Mouse (Mus musculus): ENCODE results near the gene Rbfox2.
"Not testable (repeated sequence)": the region's sequence is repeated elsewhere in the genome, so short reads cannot be mapped to it uniquely, and the experiment has no call there.

The Rbfox2 gene

GRCm38 (mm10) chr15:77269496-77269895 lies 37.3 kb downstream of the Rbfox2 start:
- DNase-seq = not testable (repeated sequence)

GRCm38 (mm10) chr15:77268415-77268814 lies 38.4 kb downstream of the Rbfox2 start:
- no peak for DNase-seq

- no peak for DNase-seq
Measured at GRCm38 (mm10) chr15:77265318-77265717, 41.5 kb downstream of the Rbfox2 start.

GRCm38 (mm10) chr15:77264314-77264713 lies 42.5 kb downstream of the Rbfox2 start:
- DNase-seq = peak in 1 of 2 experiments; percentile 22

- no peak for DNase-seq
Measured at GRCm38 (mm10) chr15:77262782-77263181, 44.0 kb downstream of the Rbfox2 start.

GRCm38 (mm10) chr15:77257437-77258229 lies 49.2 kb downstream of the Rbfox2 start:
- peak; percentile 76 to 80 for DNase-seq

- DNase-seq = no peak
Measured at GRCm38 (mm10) chr15:77256782-77257181, 50.0 kb downstream of the Rbfox2 start.

- no peak for DNase-seq
Measured at GRCm38 (mm10) chr15:77254636-77255035, 52.2 kb downstream of the Rbfox2 start.

- peak in 1 of 2 experiments; percentile 31 for DNase-seq
Measured at GRCm38 (mm10) chr15:77254128-77254527, 52.7 kb downstream of the Rbfox2 start.

- no peak for DNase-seq
Measured at GRCm38 (mm10) chr15:77251706-77252105, 55.1 kb downstream of the Rbfox2 start.

- DNase-seq = no peak
Measured at GRCm38 (mm10) chr15:77250806-77251205, 56.0 kb downstream of the Rbfox2 start.

- DNase-seq = no peak
Measured at GRCm38 (mm10) chr15:77249421-77249820, 57.4 kb downstream of the Rbfox2 start.

GRCm38 (mm10) chr15:77245418-77246365 lies 61.1 kb downstream of the Rbfox2 start:
- peak; percentile 45 to 59 for DNase-seq

GRCm38 (mm10) chr15:77244634-77245033 lies 62.2 kb downstream of the Rbfox2 start:
- no peak for DNase-seq

GRCm38 (mm10) chr15:77243876-77244560 lies 62.8 kb downstream of the Rbfox2 start:
- DNase-seq = no peak

GRCm38 (mm10) chr15:77240607-77241006 lies 66.2 kb downstream of the Rbfox2 start:
- DNase-seq = no peak

GRCm38 (mm10) chr15:77239564-77239963 lies 67.2 kb downstream of the Rbfox2 start:
- DNase-seq = no peak

GRCm38 (mm10) chr15:77237661-77238060 lies 69.1 kb downstream of the Rbfox2 start:
- DNase-seq = no peak

- no peak for DNase-seq
Measured at GRCm38 (mm10) chr15:77236055-77236567, 70.7 kb downstream of the Rbfox2 start.

- DNase-seq = no peak
Measured at GRCm38 (mm10) chr15:77235551-77235950, 71.3 kb downstream of the Rbfox2 start.

- no peak for DNase-seq
Measured at GRCm38 (mm10) chr15:77234296-77234695, 72.5 kb downstream of the Rbfox2 start.

- no peak for DNase-seq
Measured at GRCm38 (mm10) chr15:77230144-77230543, 76.7 kb downstream of the Rbfox2 start.
